Mouse (Mus musculus) spleen, adult 2 months (tissue): ENCODE measurements at regions not wholly inside any gene's neighbourhood (a gene's known extent, or its start where the extent isn't known, plus 50 kb on each side); places are given as distances from the start of the nearest gene placed in this dataset.

Experiments
- DNase-seq, 2 experiments: peaks; one replicate each; pipeline versions ENCODE4 v3.0.0 to v3.0.0-alpha.2; 2012 to 2021; ENCODE audit warnings: low spot score in 2 of 2, low read depth in 1 of 2
- H3K27ac ChIP-seq: fragments of 200-500 bp; 2 replicates; pipeline ENCODE4 v1.5.1; 2012; ENCODE audit warnings: low read length, inconsistent platforms; ENCODE audit not compliant: insufficient read depth
- H3K27me3 ChIP-seq: fragments of 200-500 bp; 2 replicates; pipeline ENCODE4 v1.6.1; 2012; ENCODE audit warnings: mild to moderate bottlenecking, moderate library complexity, low read length, inconsistent platforms; ENCODE audit not compliant: control insufficient read depth, insufficient read depth
- H3K36me3 ChIP-seq: fragments of 200-500 bp; 2 replicates; pipeline ENCODE4 v1.6.1; 2012; ENCODE audit warnings: mild to moderate bottlenecking, low read length, inconsistent platforms; ENCODE audit not compliant: control insufficient read depth, insufficient read depth
- H3K4me1 ChIP-seq: fragments of 200-500 bp; 2 replicates; pipeline ENCODE4 v1.6.1; 2011; ENCODE audit warnings: inconsistent platforms; ENCODE audit not compliant: control insufficient read depth, insufficient read depth, insufficient read length
- H3K4me3 ChIP-seq: fragments of 200-500 bp; 2 replicates; pipeline ENCODE4 v1.5.1; 2011; ENCODE audit warnings: mild to moderate bottlenecking, inconsistent platforms; ENCODE audit not compliant: insufficient read depth, insufficient read length; ENCODE audit errors: extremely low read depth
- CTCF ChIP-seq: fragments of 200-500 bp; IDR thresholded peaks from 2 replicates; pipeline ENCODE4 v1.5.1; 2011; ENCODE audit warnings: mild to moderate bottlenecking, inconsistent platforms; ENCODE audit not compliant: insufficient read depth, insufficient read length, insufficient replicate concordance; ENCODE audit errors: extremely low read depth
- POLR2A ChIP-seq: fragments of 200-500 bp; IDR thresholded peaks from 2 replicates; pipeline ENCODE4 v1.6.1; 2011; ENCODE audit warnings: low read depth, low read length, inconsistent platforms
- WGBS: fragments of 180-500 bp; shearing (Covaris S2); methylation state at CpG from one replicate; pipeline ENCODE4 v1.1.7; 2018; 5-methylcytosine and 5-hydroxymethylcytosine counted together

GRCm38 (mm10) chr12:32719203-32719602, 100.1 kb upstream of the Nampt start:
- WGBS = 90% methylated on average over 4 of the region's 4 CpGs
- H3K27me3 ChIP-seq = no peaks in the 10 kb centered on the region
- H3K36me3 ChIP-seq = no peaks in the 10 kb centered on the region
- no peak for TF ChIP-seq POLR2A
- TF ChIP-seq CTCF = no peak
- no peaks in the 10 kb centered on the region; the same call in 1 of the 2 replicates for H3K4me1 ChIP-seq
- no peak overlapping the region for H3K4me3 ChIP-seq
- DNase-seq = no peak
- H3K27ac ChIP-seq = no peak overlapping the region

- TF ChIP-seq POLR2A = no peak
- TF ChIP-seq CTCF = no peak
These were observed 94.7 kb upstream of the Nampt start for GRCm38 (mm10) chr12:32724451-32725188.

GRCm38 (mm10) chr12:32727539-32727938, 91.8 kb upstream of the Nampt start:
- TF ChIP-seq POLR2A = no peak
- no peak for TF ChIP-seq CTCF
- no peaks in the 10 kb centered on the region for H3K4me1 ChIP-seq
- H3K36me3 ChIP-seq = no peaks in the 10 kb centered on the region
- H3K27ac ChIP-seq = no peak overlapping the region
- WGBS = 65% methylated on average over 1 of the region's 1 CpGs
- DNase-seq = no peak
- H3K27me3 ChIP-seq = no peaks in the 10 kb centered on the region
- H3K4me3 ChIP-seq = no peak overlapping the region

More at GRCm38 (mm10) chr12:32724451-32725188, 94.7 kb upstream of the Nampt start:
- H3K4me3 ChIP-seq = no peak overlapping the region
- 83% methylated on average over 7 of the region's 7 CpGs for WGBS
- H3K27ac ChIP-seq = no peak overlapping the region
- H3K27me3 ChIP-seq = no peaks in the 10 kb centered on the region
- no peaks in the 10 kb centered on the region for H3K36me3 ChIP-seq
- H3K4me1 ChIP-seq = no peaks in the 10 kb centered on the region
- DNase-seq = no peak

- TF ChIP-seq CTCF = no peak
- TF ChIP-seq POLR2A = no peak
- H3K27me3 ChIP-seq = no peaks in the 10 kb centered on the region
- 89% methylated on average over 10 of the region's 10 CpGs for WGBS
These were observed 90.9 kb upstream of the Nampt start for GRCm38 (mm10) chr12:32728425-32728824.

GRCm38 (mm10) chr12:32735224-32735623, 84.1 kb upstream of the Nampt start:
- Histone ChIP-seq H3K4me3 (no peak overlapping the region), H3K4me1 (no peaks in the 10 kb centered on the region), H3K27me3 (no peaks in the 10 kb centered on the region), H3K36me3 (no peaks in the 10 kb centered on the region), H3K27ac (no peak overlapping the region)
- WGBS = 76% methylated on average over 2 of the region's 2 CpGs
- no peak for DNase-seq
- TF ChIP-seq POLR2A (no peak), CTCF (no peak)

More at GRCm38 (mm10) chr12:32728425-32728824, 90.9 kb upstream of the Nampt start:
- no peaks in the 10 kb centered on the region for H3K36me3 ChIP-seq
- DNase-seq = no peak
- no peaks in the 10 kb centered on the region for H3K4me1 ChIP-seq
- H3K4me3 ChIP-seq = no peak overlapping the region
- H3K27ac ChIP-seq = no peak overlapping the region

GRCm38 (mm10) chr12:32741465-32741864, 77.9 kb upstream of the Nampt start:
- no peak for DNase-seq
- Histone ChIP-seq H3K27me3 (no peaks in the 10 kb centered on the region), H3K36me3 (no peaks in the 10 kb centered on the region), H3K4me1 (no peaks in the 10 kb centered on the region), H3K27ac (no peak overlapping the region), H3K4me3 (no peak overlapping the region)
- TF ChIP-seq CTCF = no peak
- TF ChIP-seq POLR2A = no peak

- TF ChIP-seq POLR2A = no peak
- no peaks in the 10 kb centered on the region for H3K27me3 ChIP-seq
- no peak overlapping the region for H3K27ac ChIP-seq
- H3K4me1 ChIP-seq = no peaks in the 10 kb centered on the region
- no peaks in the 10 kb centered on the region for H3K36me3 ChIP-seq
- DNase-seq = no peak
- H3K4me3 ChIP-seq = no peak overlapping the region
- 76% methylated on average over 2 of the region's 2 CpGs for WGBS
These were observed 61.8 kb upstream of the Nampt start for GRCm38 (mm10) chr12:32757441-32758119.
